Mouse (Mus musculus) kidney, embryonic 15.5 days (tissue): ENCODE measurements around the gene Cenpv. TPM values are rescaled to one million over a fixed set of nuclear protein-coding genes. Genes with fewer than 3 reads are reported as not detected.

Experiments used
- ATAC-seq: fragments of 200-750 bp; cut with Nextera tagmentation; replicated peaks from 2 replicates; pipeline ENCODE4 v1.8.0; 2017; ENCODE audit warnings: moderate TSS enrichment; ENCODE audit not compliant: low FRiP score
- H3K27ac ChIP-seq: fragments of 300-500 bp; sonication (generic); 2 replicates; pipeline ENCODE4 v1.5.1; 2015; ENCODE audit warnings: mild to moderate bottlenecking, inconsistent platforms
- H3K27me3 ChIP-seq: fragments of 300-500 bp; sonication (generic); 2 replicates; pipeline ENCODE4 v1.6.1; 2015; ENCODE audit warnings: inconsistent platforms
- H3K36me3 ChIP-seq: fragments of 300-500 bp; sonication (generic); 2 replicates; pipeline ENCODE4 v1.6.1; 2015; ENCODE audit warnings: inconsistent platforms
- H3K4me1 ChIP-seq: fragments of 300-500 bp; sonication (generic); 2 replicates; pipeline ENCODE4 v1.6.1; 2015; ENCODE audit warnings: inconsistent platforms
- H3K4me2 ChIP-seq: fragments of 300-500 bp; sonication (generic); 2 replicates; pipeline ENCODE4 v1.6.1; 2015; ENCODE audit warnings: moderate library complexity, mild to moderate bottlenecking, inconsistent platforms
- H3K4me3 ChIP-seq: fragments of 300-500 bp; sonication (generic); replicated peaks from 2 replicates; pipeline ENCODE4 v1.5.1; 2015; ENCODE audit warnings: mild to moderate bottlenecking, inconsistent platforms
- H3K9ac ChIP-seq: fragments of 300-500 bp; sonication (generic); 2 replicates; pipeline ENCODE4 v1.6.1; 2015; ENCODE audit warnings: mild to moderate bottlenecking, inconsistent platforms
- H3K9me3 ChIP-seq: fragments of 300-500 bp; sonication (generic); replicated peaks from 2 replicates; pipeline ENCODE4 v1.6.1; 2016; ENCODE audit warnings: inconsistent platforms
- WGBS: fragments of 180-500 bp; shearing (Covaris S2); methylation state at CpG from one replicate; pipeline ENCODE4 v1.1.7; 2015; ENCODE audit warnings: mixed read lengths; 5-methylcytosine and 5-hydroxymethylcytosine counted together
- polyA plus RNA-seq: library from polyadenylated mRNA; unstranded; fragments of >200 nt; fragmentation: Nextera tagmentation; extraction: Ambion mirVana; gene quantifications from 2 replicates; pipeline ENCODE4 v1.2.1, GENCODE M21; 2015

Cenpv gene
- 19.4 and 20.0 TPM in 2 replicates for polyA plus RNA-seq

DNA sequence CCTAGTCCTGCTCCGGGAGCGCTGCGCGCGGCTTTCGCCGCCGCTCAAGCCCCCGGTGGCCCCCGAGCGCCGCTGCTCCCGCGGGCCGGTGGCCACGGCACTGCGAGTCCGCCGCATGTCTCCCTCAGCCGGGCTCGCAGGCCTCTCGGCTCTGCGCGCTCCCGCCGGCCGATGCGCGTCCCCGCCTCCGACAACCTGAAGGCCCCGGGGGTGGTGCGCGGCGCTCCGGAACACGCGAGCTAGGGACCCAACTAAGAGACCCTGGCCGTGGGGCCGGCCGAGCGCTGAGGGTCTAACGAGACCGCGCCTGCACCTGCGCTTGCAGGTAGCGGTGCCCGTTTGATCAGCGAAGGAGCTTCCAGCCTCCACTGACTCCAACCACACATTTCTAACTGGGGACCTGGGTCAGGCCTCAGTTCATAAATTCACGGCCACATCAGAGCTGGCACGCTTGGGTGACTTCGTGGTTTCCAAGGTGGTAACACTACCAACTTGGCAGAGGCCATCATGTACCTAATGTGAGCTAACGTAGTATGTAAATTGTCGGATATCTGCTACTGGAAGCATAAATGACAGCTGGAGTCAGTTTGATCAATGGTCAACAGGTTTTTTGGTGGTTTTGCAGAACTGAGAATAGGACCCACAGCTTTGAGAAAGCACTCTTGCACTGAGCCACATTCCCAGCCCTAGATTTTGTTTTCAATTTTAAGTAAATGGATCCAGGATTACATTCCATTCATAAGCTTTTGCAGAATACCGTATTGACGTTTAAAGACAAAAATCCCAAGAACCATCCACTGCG lies at the start of gene Cenpv:
Cenpv (minus strand) TSS at position 173 of the 802 bp plus-strand sequence.
- peak within 1 kb of the TSS; percentile 57 for H3K27ac ChIP-seq
- peak within 1 kb of the TSS; percentile 78 for H3K4me3 ChIP-seq
- H3K9ac ChIP-seq, result peak within 1 kb of the TSS; percentile 82
- 7% methylated on average over 47 of the region's 57 CpGs for WGBS
- peaks cover 16% of the 10 kb centered on the region; the same call in 1 of the 2 replicates for H3K4me1 ChIP-seq
- peak; percentile 84 for ATAC-seq
- peaks cover 11% of the 10 kb centered on the region for H3K27me3 ChIP-seq
- no peaks in the 10 kb centered on the region for H3K9me3 ChIP-seq
- H3K4me2 ChIP-seq, result peak within 1 kb of the TSS; percentile 98
- H3K36me3 ChIP-seq, result no peaks in the 10 kb centered on the region

DNA sequence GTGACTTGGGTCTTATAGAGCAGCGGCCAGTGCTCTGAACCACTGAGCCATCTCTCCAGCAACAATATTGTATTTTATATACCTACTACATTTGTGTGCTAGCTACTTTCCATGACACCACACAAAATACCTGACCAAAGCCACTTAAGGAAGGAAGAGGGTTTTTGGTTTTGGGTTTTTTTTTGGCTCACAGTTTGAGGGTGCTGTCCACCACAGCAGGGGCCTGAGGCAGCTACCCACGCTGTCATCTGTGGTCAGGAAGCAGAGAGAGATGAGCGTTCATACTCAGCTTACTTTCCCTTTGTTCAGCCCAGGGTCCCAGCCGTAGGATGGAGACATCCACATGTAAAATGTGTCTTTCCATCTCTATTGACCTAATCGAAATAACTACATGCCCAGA lies 48.0 kb upstream of the Cenpv start:
- H3K27me3 ChIP-seq, result no peaks in the 10 kb centered on the region
- 91% methylated on average over 5 of the region's 5 CpGs for WGBS
- no peak overlapping the region for H3K4me2 ChIP-seq
- ATAC-seq, result no peak
- H3K4me3 ChIP-seq, result no peak overlapping the region
- H3K9me3 ChIP-seq, result no peaks in the 10 kb centered on the region
- peaks cover 20% of the 10 kb centered on the region for H3K4me1 ChIP-seq
- no peaks in the 10 kb centered on the region for H3K36me3 ChIP-seq
- H3K9ac ChIP-seq, result no peak overlapping the region
- no peak overlapping the region for H3K27ac ChIP-seq

DNA sequence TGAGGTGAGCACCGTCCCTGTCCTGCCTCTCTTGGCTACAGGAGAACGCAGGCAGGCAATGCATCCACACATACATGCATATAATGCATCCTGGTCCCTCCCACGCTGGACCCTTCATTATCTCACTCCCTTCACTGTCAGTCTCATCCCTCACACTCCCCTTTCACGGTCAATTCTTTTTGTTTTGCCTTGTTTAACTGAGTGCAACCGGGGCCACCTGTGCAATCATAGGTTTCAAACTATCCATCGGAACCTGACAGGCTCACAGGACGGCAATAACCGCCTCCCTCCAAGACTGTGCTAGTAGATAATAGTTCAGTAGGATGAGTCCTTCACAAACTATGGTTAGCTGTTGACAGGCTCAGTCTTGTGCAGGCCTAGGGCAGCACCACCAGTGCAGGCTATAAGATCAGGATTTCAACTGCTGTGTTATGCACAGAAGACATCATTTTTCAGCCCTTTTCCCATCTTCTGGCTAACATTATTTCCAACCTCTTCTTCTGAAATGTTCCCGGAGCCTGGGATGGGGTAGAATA lies 45.7 kb upstream of the Cenpv start:
- WGBS, result 42% methylated on average over 9 of the region's 9 CpGs
- no peaks in the 10 kb centered on the region for H3K9me3 ChIP-seq
- H3K4me3 ChIP-seq, result no peak overlapping the region
- no peak for ATAC-seq
- H3K27me3 ChIP-seq, result no peaks in the 10 kb centered on the region
- no peak overlapping the region for H3K4me2 ChIP-seq
- H3K9ac ChIP-seq, result no peak overlapping the region
- H3K36me3 ChIP-seq, result no peaks in the 10 kb centered on the region
- H3K27ac ChIP-seq, result no peak overlapping the region
- peaks cover 17% of the 10 kb centered on the region for H3K4me1 ChIP-seq

DNA sequence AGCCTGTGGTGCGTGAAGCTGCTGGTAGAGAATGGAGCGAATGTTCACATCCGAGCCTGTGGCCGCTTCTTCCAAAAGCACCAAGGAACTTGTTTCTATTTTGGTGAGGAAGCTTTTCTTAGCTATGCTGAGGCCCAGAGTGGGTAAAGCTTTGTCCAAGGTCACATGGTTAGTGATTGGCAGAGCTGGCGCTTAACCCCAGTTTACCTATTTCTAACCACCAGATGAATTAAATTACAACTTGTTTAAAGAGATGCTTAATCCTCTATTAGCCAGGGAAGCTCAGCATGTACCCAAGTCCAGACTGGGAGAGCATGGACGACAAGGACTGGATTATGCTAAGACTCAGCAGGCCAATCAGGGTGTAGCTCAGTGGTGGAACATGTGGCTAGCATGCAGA lies 44.0 kb upstream of the Cenpv start:
- WGBS, result 69% methylated on average over 6 of the region's 6 CpGs

DNA sequence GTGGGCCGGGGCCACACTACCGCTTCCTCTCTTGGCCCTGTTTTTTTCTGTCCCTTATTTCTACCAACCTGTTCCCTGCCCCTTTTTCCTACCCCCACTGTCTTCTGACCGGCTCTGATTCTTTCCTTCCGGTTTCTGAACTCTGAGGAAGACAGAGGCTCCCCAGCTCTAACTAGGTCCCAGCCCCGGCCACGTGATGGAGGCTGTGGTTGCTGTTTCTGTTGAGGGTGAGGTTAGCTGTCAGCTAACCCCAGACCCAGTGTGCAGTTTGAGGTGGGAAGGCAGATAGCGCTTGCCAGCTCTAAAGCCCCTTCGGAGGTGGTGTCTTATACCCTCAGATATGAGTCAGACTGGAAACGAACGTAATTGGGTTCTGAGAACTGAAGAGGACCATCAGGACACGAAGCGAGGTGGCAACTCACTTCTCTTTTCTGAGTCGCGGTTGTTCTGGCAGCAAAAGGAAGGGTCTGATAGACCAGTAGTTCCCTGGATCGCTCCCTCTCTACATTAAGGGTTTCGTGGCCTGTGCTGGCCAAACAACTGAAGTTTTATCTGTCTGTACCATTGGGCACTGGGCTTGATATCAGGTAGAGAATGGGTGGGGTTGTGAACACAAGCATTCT lies 37.6 kb upstream of the Cenpv start:
- WGBS, result 66% methylated on average over 16 of the region's 16 CpGs
- Histone ChIP-seq H3K4me1 (peaks cover 12% of the 10 kb centered on the region), H3K27ac (no peak overlapping the region), H3K9ac (no peak overlapping the region), H3K4me3 (peak overlapping the region; percentile 55; the same call in 1 of the 2 replicates), H3K27me3 (peaks cover 11% of the 10 kb centered on the region; the same call in 1 of the 2 replicates), H3K4me2 (peak overlapping the region; percentile 98), H3K9me3 (no peaks in the 10 kb centered on the region), H3K36me3 (no peaks in the 10 kb centered on the region)
- no peak for ATAC-seq

More for the DNA sequence above, 44.0 kb upstream of the Cenpv start:
- Histone ChIP-seq H3K4me2 (no peak overlapping the region), H3K4me3 (no peak overlapping the region), H3K4me1 (peaks cover 9% of the 10 kb centered on the region; the same call in 1 of the 2 replicates), H3K27me3 (no peaks in the 10 kb centered on the region), H3K27ac (no peak overlapping the region), H3K9ac (no peak overlapping the region), H3K9me3 (no peaks in the 10 kb centered on the region), H3K36me3 (no peaks in the 10 kb centered on the region)
- ATAC-seq, result no peak

DNA sequence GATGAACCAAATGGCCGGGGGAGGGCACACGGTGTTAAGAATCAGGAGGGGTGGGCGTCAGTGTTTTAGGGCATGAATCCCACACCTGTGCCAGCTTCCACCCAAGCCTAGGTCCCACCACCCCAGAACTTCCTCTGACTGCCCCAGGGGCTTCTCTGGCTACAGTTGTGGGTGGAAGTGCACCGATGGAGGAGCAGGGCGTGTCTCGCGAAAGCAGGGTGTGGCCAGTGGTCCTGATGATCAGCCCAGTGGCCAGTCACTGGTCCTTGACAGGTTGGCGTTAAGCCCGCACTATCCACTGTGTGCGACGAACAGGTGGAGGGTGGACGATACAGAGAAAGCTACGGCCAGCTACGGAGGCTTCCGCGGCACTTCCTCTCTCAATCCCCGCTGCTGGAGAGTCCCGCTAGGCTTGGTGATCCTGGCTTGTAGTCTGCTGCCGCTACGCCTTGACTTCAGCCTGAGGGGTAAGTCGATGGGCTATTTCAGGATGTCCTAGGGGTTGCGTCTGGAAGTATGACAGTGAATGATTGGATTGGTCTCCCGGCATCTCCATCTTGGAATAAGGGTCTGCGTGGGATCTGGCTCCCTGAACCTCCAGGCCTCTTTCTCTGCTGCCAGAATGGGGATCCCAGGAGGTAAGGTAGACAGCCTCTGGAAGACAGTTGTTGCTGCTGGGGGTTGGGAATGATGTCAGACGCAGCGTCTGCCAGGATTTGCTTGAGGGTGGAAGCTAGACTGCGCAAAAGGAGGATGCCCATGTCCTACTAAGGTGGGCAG lies 36.8 kb upstream of the Cenpv start:
- Histone ChIP-seq H3K4me3 (peak overlapping the region; percentile 55), H3K27ac (no peak overlapping the region), H3K9me3 (no peaks in the 10 kb centered on the region), H3K9ac (peak overlapping the region; percentile 47), H3K36me3 (no peaks in the 10 kb centered on the region), H3K4me1 (peaks cover 12% of the 10 kb centered on the region), H3K27me3 (peaks cover 11% of the 10 kb centered on the region; the same call in 1 of the 2 replicates), H3K4me2 (peak overlapping the region; percentile 98)
- peak; percentile 74 for ATAC-seq
- 7% methylated on average over 27 of the region's 27 CpGs for WGBS

DNA sequence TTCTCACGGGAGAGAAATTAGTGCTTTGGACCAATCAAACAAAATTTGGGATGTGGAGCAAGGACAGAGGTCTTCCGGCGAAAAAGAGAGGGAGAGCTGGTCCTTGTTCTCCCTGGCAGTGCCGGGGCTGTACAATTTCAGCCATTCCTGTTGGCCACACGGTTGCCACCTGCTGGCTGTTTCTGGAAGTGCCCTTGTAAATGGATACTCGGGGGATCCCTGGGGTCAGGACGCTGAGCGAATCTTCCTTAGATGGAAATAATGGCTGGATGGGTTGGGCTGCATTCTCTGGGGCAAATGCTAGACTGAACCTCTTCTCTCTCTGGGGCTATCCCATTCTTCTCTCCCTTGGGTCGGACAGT lies 36.2 kb upstream of the Cenpv start:
- peak; percentile 74 for ATAC-seq
- Histone ChIP-seq H3K4me1 (peaks cover 12% of the 10 kb centered on the region), H3K27ac (no peak overlapping the region), H3K36me3 (no peaks in the 10 kb centered on the region), H3K9ac (peak overlapping the region; percentile 47), H3K9me3 (no peaks in the 10 kb centered on the region), H3K4me3 (peak overlapping the region; percentile 55), H3K27me3 (peaks cover 11% of the 10 kb centered on the region; the same call in 1 of the 2 replicates), H3K4me2 (peak overlapping the region; percentile 98)
- 1% methylated on average over 9 of the region's 9 CpGs for WGBS

DNA sequence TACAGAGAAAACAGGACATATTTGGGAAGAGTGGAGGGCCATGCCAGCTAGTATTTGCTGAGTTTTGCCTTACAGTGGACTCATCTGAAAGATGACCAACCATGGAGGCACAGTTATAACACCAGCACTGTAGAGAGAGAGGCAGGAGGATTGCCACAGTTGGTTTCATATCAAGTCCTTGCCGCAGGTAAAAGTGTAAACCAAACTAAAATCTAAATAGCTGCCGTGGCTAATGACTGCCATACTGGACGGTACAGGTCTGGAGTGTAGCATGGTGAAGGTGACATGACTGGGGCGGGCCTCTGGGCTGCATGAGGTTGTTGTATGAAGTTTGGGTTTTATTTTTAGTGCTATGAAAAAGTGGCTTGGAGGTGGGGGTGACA lies 35.6 kb upstream of the Cenpv start:
- Histone ChIP-seq H3K4me1 (peaks cover 12% of the 10 kb centered on the region), H3K9me3 (no peaks in the 10 kb centered on the region), H3K27ac (no peak overlapping the region), H3K4me3 (no peak overlapping the region), H3K36me3 (no peaks in the 10 kb centered on the region), H3K9ac (no peak overlapping the region), H3K27me3 (peaks cover 11% of the 10 kb centered on the region; the same call in 1 of the 2 replicates), H3K4me2 (no peak overlapping the region)
- no peak for ATAC-seq
- 84% methylated on average over 4 of the region's 4 CpGs for WGBS

DNA sequence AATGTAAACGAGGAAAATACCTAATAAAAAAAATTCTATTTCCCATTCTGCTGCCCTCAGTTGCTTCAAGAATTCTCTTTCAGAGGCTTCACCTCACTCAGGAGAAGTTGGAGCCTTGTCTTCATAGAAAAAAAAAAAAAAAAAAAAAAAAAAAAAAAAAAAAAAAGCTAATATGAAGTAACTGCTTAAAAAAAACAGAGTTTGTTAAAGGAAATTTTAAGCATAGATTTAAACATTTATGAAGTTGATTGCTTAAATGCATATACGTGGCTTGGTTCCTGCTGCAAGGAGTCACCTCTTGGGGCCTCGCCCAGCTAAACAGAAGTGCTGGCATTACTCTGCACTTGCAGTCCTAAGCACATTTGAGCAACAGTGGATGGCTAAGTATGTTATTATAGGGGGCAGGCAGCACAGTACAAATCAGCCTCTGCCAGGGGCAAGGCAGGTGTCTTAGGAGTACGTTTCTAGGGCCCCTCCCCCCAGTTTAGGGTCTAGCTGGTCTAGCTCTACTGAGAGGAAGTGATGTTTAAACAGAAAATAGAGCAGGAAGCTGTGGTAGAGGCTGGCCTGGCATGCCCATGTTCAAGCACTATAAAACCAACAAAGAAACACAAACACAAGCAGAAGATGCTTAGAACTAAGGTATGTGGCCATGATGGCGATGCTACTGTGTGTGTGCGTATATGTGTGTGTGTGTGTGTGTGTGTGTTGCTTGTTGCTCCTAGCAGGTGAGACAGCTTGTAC lies 35.1 kb upstream of the Cenpv start, which contains the start of gene Trpv2:
Trpv2 (plus strand) TSS at position 528 of the 744 bp plus-strand sequence.
- 80% methylated on average over 6 of the region's 6 CpGs for WGBS

DNA sequence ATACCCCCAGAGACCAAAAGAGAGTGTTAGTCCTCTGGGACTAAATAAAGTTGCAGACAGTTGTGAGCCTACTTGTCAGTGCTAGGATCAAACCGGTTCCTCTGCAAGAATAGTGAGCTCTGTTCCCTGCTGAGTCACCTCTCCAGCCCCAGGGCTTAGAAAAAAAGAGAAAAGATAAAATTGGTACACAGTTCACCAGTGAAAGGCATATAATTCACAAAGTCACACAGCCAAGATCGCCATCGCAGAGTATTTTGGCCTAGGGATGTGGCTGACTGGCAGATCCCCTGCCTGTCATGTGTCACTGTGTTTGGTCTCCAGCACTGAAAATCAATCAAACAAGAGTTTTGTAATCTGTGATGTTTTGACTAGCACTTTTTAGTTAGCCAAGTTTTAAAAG lies 29.2 kb upstream of the Cenpv start:
- Histone ChIP-seq H3K27me3 (no peaks in the 10 kb centered on the region), H3K4me3 (no peak overlapping the region), H3K27ac (no peak overlapping the region), H3K9ac (no peak overlapping the region), H3K4me2 (no peak overlapping the region), H3K4me1 (peaks cover 9% of the 10 kb centered on the region), H3K36me3 (no peaks in the 10 kb centered on the region), H3K9me3 (no peaks in the 10 kb centered on the region)
- no peak for ATAC-seq
- 76% methylated on average over 3 of the region's 3 CpGs for WGBS

More for the DNA sequence above, 35.1 kb upstream of the Cenpv start, which contains the start of gene Trpv2:
- Histone ChIP-seq H3K9ac (0 out of 2 replicates have a peak within 1 kb of the TSS, but pooled peaks have one; percentile 47), H3K27ac (no peak within 1 kb of the TSS), H3K4me3 (peak within 1 kb of the TSS; percentile 55), H3K4me2 (peak within 1 kb of the TSS; percentile 98), H3K4me1 (peaks cover 12% of the 10 kb centered on the region), H3K27me3 (peaks cover 11% of the 10 kb centered on the region; the same call in 1 of the 2 replicates), H3K36me3 (no peaks in the 10 kb centered on the region), H3K9me3 (no peaks in the 10 kb centered on the region)
- no peak for ATAC-seq

DNA sequence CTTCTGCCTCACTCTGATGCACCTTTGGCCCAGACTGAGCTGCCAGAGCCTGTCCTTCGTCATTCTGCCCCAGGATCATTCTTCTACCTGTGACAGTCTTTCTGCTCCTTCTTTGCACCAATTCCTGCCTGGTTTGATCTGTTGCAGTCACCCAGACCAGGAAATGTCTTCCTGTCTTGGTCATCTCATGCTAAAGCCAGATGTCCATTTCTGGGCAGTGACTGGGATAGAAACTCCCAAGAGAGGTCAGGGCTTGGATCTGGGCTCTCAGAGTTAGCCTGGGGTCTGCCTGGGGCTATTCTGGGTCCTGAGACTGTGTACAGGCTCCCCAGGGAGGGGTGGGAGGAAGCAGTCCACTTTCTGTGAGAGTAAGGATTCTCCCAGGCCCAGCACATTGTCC lies 27.1 kb upstream of the Cenpv start:
- no peak overlapping the region for H3K9ac ChIP-seq
- H3K27me3 ChIP-seq, result no peaks in the 10 kb centered on the region
- ATAC-seq, result no peak
- 0 out of 2 replicates have a peak overlapping the region, but pooled peaks have one; percentile 37 for H3K27ac ChIP-seq
- peaks cover 9% of the 10 kb centered on the region for H3K4me1 ChIP-seq
- WGBS, result 35% methylated on average over 1 of the region's 1 CpGs
- H3K4me2 ChIP-seq, result 0 out of 2 replicates have a peak overlapping the region, but pooled peaks have one; percentile 4
- H3K4me3 ChIP-seq, result no peak overlapping the region
- no peaks in the 10 kb centered on the region for H3K9me3 ChIP-seq
- no peaks in the 10 kb centered on the region for H3K36me3 ChIP-seq
